Mouse (Mus musculus) E14TG2a.4 (cell line): ENCODE measurements at regions not wholly inside any gene's neighbourhood (a gene's known extent, or its start where the extent isn't known, plus 50 kb on each side); places are given as distances from the start of the nearest gene placed in this dataset.

Experiments
- H3K27me3 ChIP-seq: 2 replicates; pipeline ENCODE4 v1.6.1; 2014; ENCODE audit warnings: low read length, control low read depth; ENCODE audit not compliant: insufficient read depth
- H3K36me3 ChIP-seq: 2 replicates; pipeline ENCODE4 v1.6.1; 2014; ENCODE audit warnings: low read length, control low read depth; ENCODE audit not compliant: insufficient read depth
- H3K4me1 ChIP-seq: replicated peaks from 2 replicates; pipeline ENCODE4 v1.6.1; 2014; ENCODE audit warnings: low read depth, low read length, control low read depth
- H3K4me3 ChIP-seq: replicated peaks from 2 replicates; pipeline ENCODE4 v1.5.1; 2014; ENCODE audit warnings: mild to moderate bottlenecking, low read length
- H3K9me3 ChIP-seq: 2 replicates; pipeline ENCODE4 v1.6.1; 2014; ENCODE audit warnings: low read length, control low read depth
- CTCF ChIP-seq: conservative IDR thresholded peaks from 2 replicates; pipeline ENCODE4 v1.5.1; 2014; ENCODE audit warnings: low read length
- NANOG ChIP-seq: IDR thresholded peaks from 2 replicates; pipeline ENCODE4 v1.6.1; 2014; ENCODE audit warnings: borderline replicate concordance, low read length, mixed read lengths
- POU5F1 ChIP-seq: IDR thresholded peaks from 2 replicates; pipeline ENCODE4 v1.6.1; 2014; ENCODE audit warnings: low read length, borderline replicate concordance

- H3K4me1 ChIP-seq, result no peaks in the 10 kb centered on the region
- TF ChIP-seq POU5F1 (no peak), CTCF (no peak), NANOG (no peak)
- H3K9me3 ChIP-seq, result no peaks in the 10 kb centered on the region
- H3K4me3 ChIP-seq, result no peak overlapping the region
- no peaks in the 10 kb centered on the region for H3K36me3 ChIP-seq
- H3K27me3 ChIP-seq, result no peaks in the 10 kb centered on the region
These were observed 580.6 kb upstream of the Clint1 start for GRCm38 (mm10) chr11:45271206-45271605.

GRCm38 (mm10) chr11:45274446-45275119 lies 577.3 kb upstream of the Clint1 start:
- Histone ChIP-seq H3K27me3 (no peaks in the 10 kb centered on the region), H3K4me3 (no peak overlapping the region), H3K36me3 (no peaks in the 10 kb centered on the region), H3K4me1 (no peaks in the 10 kb centered on the region), H3K9me3 (no peaks in the 10 kb centered on the region)
- TF ChIP-seq CTCF, result no peak
- no peak for TF ChIP-seq NANOG
- no peak for TF ChIP-seq POU5F1

- no peak for TF ChIP-seq CTCF
- no peak for TF ChIP-seq POU5F1
- no peak for TF ChIP-seq NANOG
These were observed 576.7 kb upstream of the Clint1 start for GRCm38 (mm10) chr11:45275170-45275569.

GRCm38 (mm10) chr11:45296772-45297171 lies 555.1 kb upstream of the Clint1 start:
- H3K36me3 ChIP-seq, result no peaks in the 10 kb centered on the region
- no peak for TF ChIP-seq CTCF
- TF ChIP-seq NANOG, result no peak
- TF ChIP-seq POU5F1, result no peak
- H3K27me3 ChIP-seq, result no peaks in the 10 kb centered on the region
- H3K9me3 ChIP-seq, result no peaks in the 10 kb centered on the region
- H3K4me3 ChIP-seq, result no peak overlapping the region
- H3K4me1 ChIP-seq, result no peaks in the 10 kb centered on the region

More at GRCm38 (mm10) chr11:45275170-45275569, 576.7 kb upstream of the Clint1 start:
- Histone ChIP-seq H3K4me1 (no peaks in the 10 kb centered on the region), H3K27me3 (no peaks in the 10 kb centered on the region), H3K4me3 (no peak overlapping the region), H3K36me3 (no peaks in the 10 kb centered on the region), H3K9me3 (no peaks in the 10 kb centered on the region)

GRCm38 (mm10) chr11:45311934-45312333 lies 539.9 kb upstream of the Clint1 start:
- Histone ChIP-seq H3K36me3 (no peaks in the 10 kb centered on the region), H3K27me3 (no peaks in the 10 kb centered on the region), H3K9me3 (no peaks in the 10 kb centered on the region), H3K4me1 (no peaks in the 10 kb centered on the region), H3K4me3 (no peak overlapping the region)
- TF ChIP-seq NANOG, result no peak
- no peak for TF ChIP-seq POU5F1
- no peak for TF ChIP-seq CTCF

GRCm38 (mm10) chr11:45323766-45324165 lies 528.1 kb upstream of the Clint1 start:
- no peaks in the 10 kb centered on the region for H3K27me3 ChIP-seq
- no peaks in the 10 kb centered on the region for H3K9me3 ChIP-seq
- TF ChIP-seq POU5F1, result no peak
- TF ChIP-seq NANOG, result no peak
- no peak for TF ChIP-seq CTCF
- no peak overlapping the region for H3K4me3 ChIP-seq
- no peaks in the 10 kb centered on the region for H3K36me3 ChIP-seq
- H3K4me1 ChIP-seq, result no peaks in the 10 kb centered on the region

GRCm38 (mm10) chr11:45330319-45330718 lies 521.5 kb upstream of the Clint1 start:
- Histone ChIP-seq H3K27me3 (no peaks in the 10 kb centered on the region), H3K4me3 (no peak overlapping the region), H3K9me3 (no peaks in the 10 kb centered on the region), H3K4me1 (no peaks in the 10 kb centered on the region), H3K36me3 (no peaks in the 10 kb centered on the region)
- TF ChIP-seq NANOG (no peak), POU5F1 (no peak), CTCF (no peak)

- TF ChIP-seq POU5F1 (no peak), CTCF (no peak)
- Histone ChIP-seq H3K36me3 (no peaks in the 10 kb centered on the region), H3K9me3 (no peaks in the 10 kb centered on the region), H3K4me1 (no peaks in the 10 kb centered on the region), H3K27me3 (no peaks in the 10 kb centered on the region), H3K4me3 (no peak overlapping the region)
These were observed 518.1 kb upstream of the Clint1 start for GRCm38 (mm10) chr11:45333756-45334155.

GRCm38 (mm10) chr11:45349331-45349730 lies 502.5 kb upstream of the Clint1 start:
- H3K27me3 ChIP-seq, result no peaks in the 10 kb centered on the region
- H3K9me3 ChIP-seq, result no peaks in the 10 kb centered on the region
- H3K4me3 ChIP-seq, result no peak overlapping the region
- TF ChIP-seq NANOG (no peak), POU5F1 (no peak), CTCF (no peak)
- H3K36me3 ChIP-seq, result no peaks in the 10 kb centered on the region
- no peaks in the 10 kb centered on the region for H3K4me1 ChIP-seq

- no peaks in the 10 kb centered on the region for H3K27me3 ChIP-seq
- no peaks in the 10 kb centered on the region for H3K4me1 ChIP-seq
- TF ChIP-seq NANOG, result no peak
- TF ChIP-seq CTCF, result no peak
- TF ChIP-seq POU5F1, result no peak
- no peak overlapping the region for H3K4me3 ChIP-seq
- H3K36me3 ChIP-seq, result no peaks in the 10 kb centered on the region
- H3K9me3 ChIP-seq, result no peaks in the 10 kb centered on the region
These were observed 486.5 kb upstream of the Clint1 start for GRCm38 (mm10) chr11:45365343-45365742.
